Mouse (Mus musculus): Measurements from ENCODE around the gene Has1.

Gene Has1

GRCm38 (mm10) chr17:17855064-17855838 lies at the start of gene Has1:
Gene Has1, minus strand, starts transcription at chr17:17855205.
- DNase-seq (ENCODE audit: low spot score in 2 of 2) = no peak

DNA sequence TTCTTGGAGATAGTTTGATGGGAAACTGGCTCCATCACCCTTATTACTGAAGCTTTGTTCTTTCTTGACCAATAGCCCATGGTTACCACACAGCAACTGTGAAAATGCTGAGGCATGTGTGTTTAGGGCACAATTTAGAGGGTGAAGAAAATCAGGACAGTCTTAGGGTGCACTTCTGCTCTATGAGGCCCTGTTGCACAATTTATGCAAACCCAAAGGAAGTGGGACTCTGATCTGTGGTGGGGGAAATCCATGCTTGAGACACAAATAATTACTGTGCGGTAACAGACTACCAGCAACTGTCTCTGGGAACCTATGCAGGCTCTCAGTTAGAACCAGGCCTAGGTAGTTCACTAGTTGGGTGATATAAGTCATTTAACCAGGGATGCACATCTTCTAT lies 45.8 kb upstream of the Has1 start:
- peak; percentile 3 to 4 for DNase-seq (ENCODE audit: low spot score in 2 of 2)

DNA sequence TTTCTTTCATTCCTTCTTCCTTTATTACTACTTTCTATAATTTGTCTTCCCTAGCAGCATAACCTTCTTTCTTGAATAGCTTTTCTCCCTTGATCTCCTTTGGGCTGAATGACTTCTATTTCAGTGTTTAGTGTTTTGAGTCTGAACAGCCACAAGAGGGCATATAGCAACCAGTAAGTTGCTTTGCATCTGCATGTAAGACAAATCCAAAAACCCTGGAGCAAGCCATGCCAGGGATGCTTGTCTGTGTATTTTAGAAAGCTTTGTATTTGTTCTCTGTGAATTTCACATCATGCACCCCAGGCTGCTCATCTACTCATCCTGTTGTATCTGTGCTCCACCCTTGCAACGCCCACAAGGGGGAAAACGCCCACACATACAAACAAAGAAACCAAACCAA lies 44.3 kb upstream of the Has1 start:
- no peak for DNase-seq (ENCODE audit: low spot score in 2 of 2)

- peak; percentile 15 to 31 for DNase-seq (ENCODE audit: low spot score in 2 of 2)
These were observed 41.0 kb upstream of the Has1 start for GRCm38 (mm10) chr17:17896039-17896438.

- no peak for DNase-seq (ENCODE audit: low spot score in 2 of 2)
These were observed 34.9 kb upstream of the Has1 start for GRCm38 (mm10) chr17:17889732-17890425.

- no peak for DNase-seq (ENCODE audit: low spot score in 2 of 2)
These were observed 32.8 kb upstream of the Has1 start, which contains the start of the genes Fpr2 and Fpr3 for GRCm38 (mm10) chr17:17887774-17888248. Gene Fpr2, plus strand, starts transcription at chr17:17887824. Gene Fpr3, plus strand, starts transcription at chr17:17887852.

DNA sequence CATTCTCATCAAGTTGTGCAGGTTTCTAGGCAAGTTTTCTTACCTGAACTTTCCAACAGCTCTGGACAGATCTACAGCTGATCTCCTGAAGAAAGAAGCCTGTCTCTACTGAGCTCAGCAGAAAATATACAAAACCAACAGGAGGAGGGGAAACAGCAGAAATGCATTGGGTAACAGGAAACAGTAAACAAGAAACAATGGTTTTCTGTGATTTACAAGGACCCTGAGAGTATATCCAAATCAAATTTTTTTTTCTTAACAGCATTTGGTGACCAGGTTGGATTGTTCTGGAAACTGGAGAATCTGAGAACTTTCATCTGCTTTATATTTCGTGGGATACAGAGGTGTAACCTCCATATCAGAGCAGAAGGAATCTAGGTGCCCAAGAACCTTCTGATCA lies 28.8 kb upstream of the Has1 start, which contains the start of gene Fpr1:
Gene Fpr1 (minus strand): TSS at position 101 of the 400 bp plus-strand sequence.
- DNase-seq (ENCODE audit: low spot score in 2 of 2) = no peak

GRCm38 (mm10) chr17:17882672-17883071 lies 27.7 kb upstream of the Has1 start:
- DNase-seq (ENCODE audit: low spot score in 2 of 2) = no peak

GRCm38 (mm10) chr17:17879347-17879746 lies 24.3 kb upstream of the Has1 start:
- no peak for DNase-seq (ENCODE audit: low spot score in 2 of 2)

DNA sequence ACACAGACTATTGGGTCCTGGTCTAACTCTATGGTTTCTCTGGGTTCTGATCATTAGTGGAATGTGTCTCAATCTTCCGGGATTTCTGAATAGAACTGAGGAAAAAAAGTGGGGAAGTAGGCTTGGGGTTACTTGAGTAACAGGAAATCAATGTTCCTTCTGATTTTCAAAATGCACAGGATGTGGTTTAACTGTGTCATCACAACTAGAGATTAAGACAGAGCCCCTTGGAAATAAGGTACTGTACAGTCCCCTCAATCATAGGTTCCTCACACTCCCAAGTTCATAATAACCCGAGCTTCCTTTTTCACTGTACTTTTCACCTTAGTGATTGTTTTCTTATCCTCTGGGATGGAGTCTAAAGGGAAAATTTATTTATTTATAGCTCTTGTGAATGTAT lies 16.7 kb upstream of the Has1 start:
- DNase-seq (ENCODE audit: low spot score in 2 of 2) = peak; percentile 13 to 22

GRCm38 (mm10) chr17:17870892-17871550 lies 16.0 kb upstream of the Has1 start:
- no peak for DNase-seq (ENCODE audit: low spot score in 2 of 2)

DNA sequence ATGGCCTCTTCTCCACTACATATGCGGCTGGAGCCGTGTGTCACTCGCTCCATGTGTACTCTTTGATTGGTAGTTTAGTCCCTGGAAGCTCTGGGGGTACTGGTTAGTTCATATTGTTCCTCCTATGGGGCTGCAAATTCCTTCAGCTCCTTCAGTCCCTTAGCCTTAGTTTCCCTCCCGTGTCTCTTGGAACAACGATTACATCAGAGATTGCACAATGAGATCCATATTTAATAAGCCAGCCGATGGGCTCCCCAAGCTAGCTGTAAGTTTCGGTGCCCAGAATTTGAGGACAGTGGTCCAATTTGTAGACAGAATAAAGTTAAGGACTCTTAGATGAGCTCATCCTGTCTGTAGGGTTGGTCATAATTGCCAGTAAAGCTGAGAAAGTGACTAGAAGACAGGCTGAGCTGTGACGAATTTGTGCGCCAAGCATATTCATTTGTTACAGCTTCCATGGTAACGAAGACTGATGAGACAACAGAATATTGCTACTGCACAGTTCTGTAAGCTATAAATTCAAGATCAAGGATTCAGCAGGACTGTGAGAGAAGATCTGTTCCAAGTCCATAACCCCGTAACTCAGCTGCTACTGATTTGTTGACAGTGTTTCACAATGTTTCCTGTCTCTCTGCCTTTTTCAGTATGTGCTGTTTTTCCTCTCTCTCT lies 11.9 kb upstream of the Has1 start:
- peak; percentile 20 to 29 for DNase-seq (ENCODE audit: low spot score in 2 of 2)

DNA sequence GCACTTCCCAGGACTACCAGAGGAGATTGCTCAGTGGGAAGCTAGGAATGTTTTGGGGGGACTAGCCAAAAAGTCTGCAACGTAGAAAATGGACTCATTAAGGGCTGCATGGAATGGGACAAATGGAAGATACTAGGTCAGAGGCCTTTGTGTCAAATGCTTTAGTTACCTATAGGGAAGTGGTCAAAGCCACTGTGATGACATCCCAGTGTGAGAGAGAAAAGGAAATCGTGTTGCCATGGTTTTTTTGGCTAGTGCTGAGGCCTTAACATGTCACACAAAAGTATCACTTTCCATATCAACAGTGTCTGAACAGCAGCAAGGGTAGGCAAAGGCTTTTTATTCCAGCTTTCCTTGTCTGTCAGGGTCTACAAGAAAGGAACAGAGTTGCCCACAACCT lies 10.2 kb upstream of the Has1 start:
- no peak for DNase-seq (ENCODE audit: low spot score in 2 of 2)

DNA sequence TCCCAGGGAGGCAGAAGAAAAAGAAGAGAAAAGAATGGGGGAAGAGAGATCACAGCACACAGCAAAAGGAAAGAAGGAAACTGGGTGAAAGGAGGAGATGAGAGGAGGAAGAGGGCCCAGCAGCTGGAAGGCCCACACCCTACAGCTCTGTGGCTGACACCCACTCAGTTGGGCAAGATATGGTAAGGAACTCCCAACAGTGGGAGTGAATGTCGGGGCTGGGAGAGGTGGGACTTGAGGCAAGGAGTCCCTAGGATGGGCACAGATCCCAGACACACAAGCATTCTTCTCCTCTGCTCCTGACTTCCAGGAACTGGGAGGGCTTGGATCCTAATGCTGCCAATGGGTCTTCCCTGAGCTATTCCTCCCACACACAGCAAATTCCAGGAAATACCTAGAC lies 7.4 kb upstream of the Has1 start:
- DNase-seq (ENCODE audit: low spot score in 2 of 2) = peak in 1 of 2 experiments; percentile 31

GRCm38 (mm10) chr17:17860110-17860509 lies 5.1 kb upstream of the Has1 start:
- DNase-seq (ENCODE audit: low spot score in 2 of 2) = no peak

DNA sequence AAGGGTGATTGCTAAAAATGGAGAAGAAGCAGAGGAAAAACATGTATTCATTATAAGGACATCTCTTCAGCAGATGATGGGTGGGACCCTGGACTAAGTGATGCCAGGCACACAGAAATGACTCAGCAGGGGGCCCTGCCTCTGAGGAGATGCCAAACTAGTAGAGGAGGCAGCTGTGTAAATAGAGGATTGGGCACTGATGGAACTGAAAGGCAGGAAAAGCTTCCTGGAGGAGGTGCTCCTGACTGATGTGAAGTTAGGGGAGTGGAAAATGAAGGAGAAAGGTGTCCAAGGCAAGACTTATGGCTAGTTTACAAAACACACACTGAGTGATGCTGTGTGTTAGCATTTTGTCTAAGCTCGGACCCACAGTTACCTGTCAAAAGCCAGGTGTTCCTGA lies 2.4 kb upstream of the Has1 start:
- DNase-seq (ENCODE audit: low spot score in 2 of 2) = no peak

GRCm38 (mm10) chr17:17856612-17857011 lies 1.6 kb upstream of the Has1 start:
- no peak for DNase-seq (ENCODE audit: low spot score in 2 of 2)

DNA sequence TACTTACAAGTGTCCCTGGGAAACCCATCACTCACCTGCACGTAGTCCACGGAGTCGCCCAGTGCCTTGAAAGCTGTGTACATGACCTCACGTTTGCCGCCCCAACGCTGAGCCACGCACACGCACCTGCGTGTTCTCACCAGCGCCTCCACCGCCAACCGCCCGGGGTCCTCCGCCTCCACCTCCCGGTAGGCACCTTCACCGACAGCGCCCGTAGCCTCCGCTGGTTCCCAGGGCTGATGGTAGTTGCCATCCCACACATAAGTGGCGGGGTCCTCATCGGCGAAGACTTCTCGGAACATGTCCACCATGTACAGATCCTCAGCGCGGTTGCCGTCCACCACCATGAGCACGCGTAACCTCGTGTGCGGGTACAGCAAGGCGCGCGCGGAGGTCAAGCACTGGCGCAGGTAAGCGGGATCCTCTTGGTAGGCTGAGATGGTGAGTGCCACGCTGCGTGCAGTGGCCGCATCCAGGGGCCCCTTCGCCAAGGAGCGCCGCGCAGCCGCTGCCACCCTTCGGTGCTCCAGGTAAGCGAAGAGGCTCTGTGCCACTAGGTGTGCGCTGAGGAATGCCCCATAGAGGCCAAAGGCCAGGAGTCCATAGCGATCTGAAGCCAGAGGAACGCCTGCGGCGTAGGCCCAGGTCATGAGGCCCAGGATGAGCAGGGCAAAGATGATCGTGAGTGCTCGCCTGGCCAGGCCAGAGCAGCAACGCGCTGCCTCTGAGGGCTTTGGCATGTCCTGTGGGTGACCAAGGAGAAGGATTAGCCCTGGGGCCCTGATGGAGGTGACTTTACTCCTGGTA lies 4.9 kb downstream of the Has1 start:
- no peak for DNase-seq (ENCODE audit: low spot score in 2 of 2)

DNA sequence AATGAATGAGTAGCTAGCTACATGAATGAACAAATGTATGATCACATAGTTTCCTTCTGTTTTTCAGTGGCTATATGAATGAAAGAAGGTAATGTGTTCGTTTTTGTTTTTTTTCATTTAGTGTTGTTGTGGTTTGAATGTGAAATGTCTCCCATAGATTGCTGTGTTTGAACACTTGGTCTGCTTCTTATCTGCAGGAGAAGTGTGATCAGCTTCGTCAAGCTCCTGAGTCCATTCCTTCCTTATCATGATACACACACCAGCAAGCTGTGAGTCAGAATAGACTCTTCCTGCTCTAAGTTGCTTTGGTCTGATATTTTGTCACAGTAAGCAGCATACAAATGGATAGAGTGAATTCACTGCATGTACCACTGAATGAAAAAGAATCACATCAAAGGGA lies 6.0 kb downstream of the Has1 start:
- no peak for DNase-seq (ENCODE audit: low spot score in 2 of 2)

- no peak for DNase-seq (ENCODE audit: low spot score in 2 of 2)
These were observed 9.6 kb downstream of the Has1 start for GRCm38 (mm10) chr17:17845187-17846027.
